Mouse (Mus musculus) midbrain, embryonic 11.5 days (tissue): Measurements from ENCODE around the gene Fam19a4. TPM values are rescaled to one million over a fixed set of nuclear protein-coding genes. Genes with fewer than 3 reads are reported as not detected.

Source experiments
- ATAC-seq: fragments of 200-750 bp; cut with Nextera tagmentation; 2 replicates; pipeline ENCODE4 v1.8.0; 2017; ENCODE audit warnings: moderate TSS enrichment, moderate library complexity; ENCODE audit not compliant: low FRiP score
- DNase-seq: peaks from one replicate; pipeline ENCODE4 v3.0.0; 2015; ENCODE audit warnings: low spot score; ENCODE audit errors: missing footprints
- H3K27ac ChIP-seq: fragments of 300-500 bp; sonication (generic); 2 replicates; pipeline ENCODE4 v1.5.1; 2014; ENCODE audit warnings: low read depth, low read length
- H3K27me3 ChIP-seq: fragments of 300-500 bp; sonication (generic); 2 replicates; pipeline ENCODE4 v1.6.1; 2014; ENCODE audit warnings: mild to moderate bottlenecking, low read length, moderate library complexity, mixed read lengths; ENCODE audit not compliant: control insufficient read depth, insufficient read depth
- H3K36me3 ChIP-seq: fragments of 300-500 bp; sonication (generic); 2 replicates; pipeline ENCODE4 v1.6.1; 2014; ENCODE audit warnings: mild to moderate bottlenecking, low read length, moderate library complexity, mixed read lengths; ENCODE audit not compliant: control insufficient read depth, insufficient read depth
- H3K4me1 ChIP-seq: fragments of 300-500 bp; sonication (generic); 2 replicates; pipeline ENCODE4 v1.6.1; 2014; ENCODE audit warnings: low read length; ENCODE audit not compliant: control insufficient read depth, insufficient read depth
- H3K4me2 ChIP-seq: fragments of 300-500 bp; sonication (generic); 2 replicates; pipeline ENCODE4 v1.6.1; 2014; ENCODE audit warnings: mild to moderate bottlenecking, moderate library complexity
- H3K4me3 ChIP-seq: fragments of 300-500 bp; sonication (generic); 2 replicates; pipeline ENCODE4 v1.5.1; 2014; ENCODE audit warnings: low read depth, low read length
- H3K9ac ChIP-seq: fragments of 300-500 bp; sonication (generic); 2 replicates; pipeline ENCODE4 v1.6.1; 2014; ENCODE audit warnings: low read length
- H3K9me3 ChIP-seq: fragments of 300-500 bp; sonication (generic); 2 replicates; pipeline ENCODE4 v1.6.1; 2016; ENCODE audit warnings: low read length; ENCODE audit not compliant: control insufficient read depth
- WGBS: fragments of 180-500 bp; shearing (Covaris S2); extraction: QIAGEN DNeasy Blood & Tissue Kit; methylation state at CpG from one replicate; pipeline ENCODE4 v1.1.7; 2014; 5-methylcytosine and 5-hydroxymethylcytosine counted together
- polyA plus RNA-seq: library from polyadenylated mRNA; unstranded; fragments of >200 nt; fragmentation: Nextera tagmentation; extraction: Ambion mirVana; gene quantifications from 2 replicates; pipeline ENCODE4 v1.2.1, GENCODE M21; 2014

Fam19a4 gene
- 4.1 and 4.7 TPM in 2 replicates for polyA plus RNA-seq

DNA sequence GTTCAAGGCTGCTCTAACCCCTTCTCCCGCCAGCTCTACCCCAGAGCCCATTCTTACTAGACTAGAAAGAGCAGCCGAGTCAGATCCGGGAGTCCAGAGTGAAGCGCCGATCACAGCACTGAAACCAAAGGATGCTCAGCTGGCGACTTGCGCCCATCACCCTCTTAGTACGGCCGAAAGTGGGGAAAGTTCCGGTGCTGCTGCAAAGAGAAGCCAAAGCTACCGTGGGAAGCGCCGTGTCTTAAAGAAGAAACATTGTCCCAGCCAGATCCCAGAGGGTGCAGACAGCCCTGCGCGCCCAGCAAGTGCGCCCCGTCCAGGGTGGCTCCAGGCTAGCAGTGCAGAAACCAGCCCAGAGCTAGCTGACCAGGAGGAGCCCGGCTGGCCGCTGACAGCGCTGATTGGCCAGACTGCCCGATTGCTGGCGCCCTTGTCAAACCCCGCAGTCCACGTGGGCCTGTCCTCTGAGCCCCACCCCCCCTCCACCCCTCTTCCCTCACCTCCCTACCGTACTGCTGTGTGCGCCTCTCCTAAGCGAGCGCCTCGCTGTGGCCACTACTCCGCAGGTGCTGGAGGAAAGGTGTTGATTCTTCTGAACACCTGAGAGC is at the start of gene Fam19a4:
Fam19a4 (minus strand) TSS at position 340 of the 608 bp plus-strand sequence.
- Histone ChIP-seq H3K9ac (peak within 1 kb of the TSS; percentile 31), H3K9me3 (no peaks in the 10 kb centered on the region), H3K4me1 (peaks cover 11% of the 10 kb centered on the region), H3K27me3 (peaks cover 12% of the 10 kb centered on the region), H3K4me2 (peak within 1 kb of the TSS; percentile 70), H3K27ac (no peak within 1 kb of the TSS), H3K4me3 (peak within 1 kb of the TSS; percentile 39), H3K36me3 (no peaks in the 10 kb centered on the region)
- WGBS: 0% methylated on average over 30 of the region's 30 CpGs
- ATAC-seq: peak; percentile 96
- DNase-seq: peak; percentile 96

DNA sequence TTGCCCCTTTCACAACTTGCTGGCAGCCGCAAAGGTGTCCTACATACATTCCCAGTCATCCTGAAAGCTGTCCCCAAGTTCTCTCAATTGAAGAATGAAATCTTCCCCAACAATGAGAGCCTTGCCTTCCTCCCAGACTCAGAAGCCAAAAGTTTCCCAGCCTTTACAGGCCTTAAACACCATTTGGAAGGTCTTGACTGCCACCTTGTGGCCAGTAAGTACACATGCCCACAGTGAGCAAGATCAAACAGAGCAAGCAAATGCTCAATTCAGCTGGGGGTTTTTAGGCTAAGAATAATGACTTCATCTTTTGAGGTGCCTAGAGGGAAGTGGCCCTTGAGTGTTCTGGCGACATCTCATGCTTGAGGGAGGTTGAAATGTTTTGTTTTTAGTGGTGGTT is 46.6 kb upstream of the Fam19a4 start:
- peak; percentile 95 for DNase-seq

DNA sequence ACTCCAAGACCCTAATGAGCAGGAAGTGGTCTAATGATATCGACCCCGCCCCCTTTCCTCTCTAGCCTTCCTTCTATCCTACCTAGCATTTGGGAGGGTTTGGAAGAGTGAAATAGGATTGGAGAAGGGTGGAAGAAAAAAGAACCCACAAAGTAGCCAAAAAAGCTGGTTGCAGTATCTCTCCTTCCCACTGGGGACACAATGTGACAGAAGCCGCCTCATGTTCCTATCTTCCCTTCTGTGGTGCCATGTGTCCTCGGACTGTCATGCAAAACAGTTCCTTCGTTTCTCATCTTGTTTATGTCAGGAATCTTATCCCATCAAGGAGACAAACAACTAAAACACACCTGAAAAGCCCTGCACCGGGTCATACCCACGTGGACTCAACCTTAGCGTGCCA is 45.9 kb upstream of the Fam19a4 start:
- Histone ChIP-seq H3K36me3 (no peaks in the 10 kb centered on the region), H3K27me3 (no peaks in the 10 kb centered on the region), H3K9me3 (no peaks in the 10 kb centered on the region), H3K27ac (no peak overlapping the region), H3K4me3 (no peak overlapping the region), H3K4me1 (peaks cover 20% of the 10 kb centered on the region), H3K4me2 (no peak overlapping the region), H3K9ac (no peak overlapping the region)
- WGBS: 86% methylated on average over 8 of the region's 8 CpGs
- peak; percentile 84 for DNase-seq
- ATAC-seq: no peak

More for the DNA sequence above, 46.6 kb upstream of the Fam19a4 start:
- Histone ChIP-seq H3K27ac (0 out of 2 replicates have a peak overlapping the region, but pooled peaks have one; percentile 8), H3K27me3 (no peaks in the 10 kb centered on the region), H3K4me1 (peaks cover 14% of the 10 kb centered on the region), H3K36me3 (no peaks in the 10 kb centered on the region), H3K9ac (no peak overlapping the region), H3K4me3 (no peak overlapping the region), H3K4me2 (no peak overlapping the region), H3K9me3 (no peaks in the 10 kb centered on the region)
- WGBS: 19% methylated on average over 2 of the region's 2 CpGs
- peak; percentile 71 for ATAC-seq

DNA sequence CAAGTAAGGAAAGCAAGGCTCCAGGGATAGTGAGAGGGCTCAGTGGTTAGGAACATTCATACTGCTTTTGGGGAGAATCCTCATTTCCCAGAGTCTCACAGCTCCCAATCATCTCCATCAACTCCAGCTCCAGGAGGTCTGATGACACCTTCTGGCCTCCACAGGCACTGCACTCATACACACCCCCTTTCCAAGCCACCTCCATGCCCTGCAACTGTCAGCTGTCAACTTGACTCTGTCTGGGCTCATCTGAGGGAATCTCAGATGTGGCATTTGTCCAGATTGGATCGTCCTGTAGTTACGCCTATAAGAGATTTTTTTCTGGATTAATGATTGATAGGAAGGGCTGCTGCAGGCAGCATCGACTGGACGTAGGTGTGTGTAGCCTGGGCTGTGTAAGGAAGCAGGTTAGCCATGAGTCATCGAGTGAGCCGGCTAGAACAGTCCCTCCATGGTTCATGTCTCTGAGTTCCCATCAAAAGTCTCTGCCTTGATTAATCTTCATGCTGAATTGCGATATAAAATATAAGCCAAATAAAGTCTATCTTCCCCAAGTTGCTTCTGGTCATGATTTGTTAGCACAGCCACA is 44.1 kb upstream of the Fam19a4 start:
- 81% methylated on average over 7 of the region's 7 CpGs for WGBS
- no peak overlapping the region for H3K27ac ChIP-seq
- no peak overlapping the region for H3K4me2 ChIP-seq
- H3K9me3 ChIP-seq: no peaks in the 10 kb centered on the region
- no peak overlapping the region for H3K4me3 ChIP-seq
- no peak overlapping the region for H3K9ac ChIP-seq
- peaks cover 20% of the 10 kb centered on the region for H3K4me1 ChIP-seq
- H3K27me3 ChIP-seq: no peaks in the 10 kb centered on the region
- H3K36me3 ChIP-seq: no peaks in the 10 kb centered on the region
- no peak for ATAC-seq
- no peak for DNase-seq

DNA sequence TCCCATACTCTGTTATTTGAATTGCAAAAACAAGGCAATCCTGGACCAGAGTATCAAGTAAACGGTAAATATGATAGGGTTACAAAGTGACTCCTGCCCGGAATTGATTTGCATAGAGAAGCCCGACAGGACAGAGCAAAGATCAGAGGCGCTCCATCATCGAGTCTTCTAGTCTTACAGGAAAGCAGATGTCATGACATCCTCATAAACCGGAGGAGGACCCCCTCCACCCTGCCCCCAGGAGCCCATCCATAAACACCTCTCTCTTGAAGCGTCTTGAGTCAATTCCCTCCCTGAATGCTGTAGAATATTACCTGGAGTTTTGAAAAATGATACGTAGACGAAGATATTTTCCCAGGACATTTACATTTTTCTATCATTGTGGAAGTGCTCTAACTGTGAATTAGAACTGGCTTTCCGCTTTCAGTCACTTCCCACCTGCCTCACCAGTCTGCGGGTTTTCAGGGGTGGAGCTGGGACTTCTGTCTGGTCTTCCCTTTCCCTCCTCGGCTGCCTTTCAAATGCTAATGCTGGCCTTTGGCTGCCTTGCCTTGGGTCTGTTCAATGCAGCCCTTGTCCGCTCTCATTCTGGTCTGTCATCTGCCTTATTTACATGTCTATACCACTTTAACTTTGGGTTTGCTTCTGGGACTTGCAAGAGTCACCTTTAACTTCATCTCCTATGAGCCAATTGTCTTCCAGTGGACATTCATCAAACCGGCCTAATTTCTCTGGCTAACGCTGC is 41.9 kb upstream of the Fam19a4 start:
- WGBS: 2% methylated on average over 15 of the region's 15 CpGs
- Histone ChIP-seq H3K4me3 (no peak overlapping the region), H3K27me3 (no peaks in the 10 kb centered on the region), H3K27ac (no peak overlapping the region; the same call in 1 of the 2 replicates), H3K4me1 (peaks cover 20% of the 10 kb centered on the region), H3K9me3 (no peaks in the 10 kb centered on the region), H3K36me3 (no peaks in the 10 kb centered on the region), H3K4me2 (peak overlapping the region; percentile 46), H3K9ac (no peak overlapping the region)
- DNase-seq: peak; percentile 93
- peak; percentile 80 for ATAC-seq

DNA sequence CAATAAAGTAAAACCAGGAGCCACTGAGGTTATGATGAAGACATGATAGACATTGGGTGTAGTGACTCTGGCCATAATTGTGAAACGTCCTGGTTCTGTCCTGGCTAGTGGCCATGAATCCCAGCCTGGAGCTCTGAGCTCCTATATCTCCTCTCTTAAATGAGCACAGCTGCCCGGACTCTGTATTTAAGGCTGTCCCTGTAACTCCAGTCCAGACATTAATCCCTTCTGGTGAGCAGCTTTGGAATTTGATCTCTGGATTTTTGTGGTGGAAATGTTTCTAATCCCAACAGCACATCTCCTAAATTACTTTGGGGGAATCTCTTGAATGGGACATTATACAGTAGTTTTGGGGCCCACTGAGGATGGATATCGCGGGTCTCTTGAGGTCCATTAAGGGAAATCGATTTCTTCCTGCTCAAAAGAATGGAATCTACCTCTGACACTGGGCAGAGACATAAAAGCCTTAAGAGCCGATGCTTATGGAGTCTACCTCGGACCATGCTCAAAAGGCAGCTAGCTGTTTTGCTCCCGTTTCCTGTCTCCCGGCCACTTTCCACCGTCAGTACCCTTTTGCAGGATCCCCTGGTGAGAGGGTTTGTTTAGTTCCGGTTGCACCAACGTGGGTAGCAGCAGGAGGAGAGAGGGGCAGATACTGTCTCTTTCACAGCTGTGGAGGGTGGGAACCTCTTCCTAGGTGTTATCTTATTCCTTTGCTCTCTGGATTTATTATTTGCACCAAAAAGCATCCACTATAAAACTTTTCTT is 41.2 kb upstream of the Fam19a4 start:
- H3K4me2 ChIP-seq: peak overlapping the region; percentile 46
- DNase-seq (peak; percentile 86), ATAC-seq (no peak)
- 18% methylated on average over 12 of the region's 12 CpGs for WGBS
- H3K36me3 ChIP-seq: no peaks in the 10 kb centered on the region
- H3K27me3 ChIP-seq: no peaks in the 10 kb centered on the region
- H3K27ac ChIP-seq: no peak overlapping the region; the same call in 1 of the 2 replicates
- no peaks in the 10 kb centered on the region for H3K9me3 ChIP-seq
- H3K4me3 ChIP-seq: no peak overlapping the region
- H3K4me1 ChIP-seq: peaks cover 20% of the 10 kb centered on the region
- H3K9ac ChIP-seq: no peak overlapping the region

DNA sequence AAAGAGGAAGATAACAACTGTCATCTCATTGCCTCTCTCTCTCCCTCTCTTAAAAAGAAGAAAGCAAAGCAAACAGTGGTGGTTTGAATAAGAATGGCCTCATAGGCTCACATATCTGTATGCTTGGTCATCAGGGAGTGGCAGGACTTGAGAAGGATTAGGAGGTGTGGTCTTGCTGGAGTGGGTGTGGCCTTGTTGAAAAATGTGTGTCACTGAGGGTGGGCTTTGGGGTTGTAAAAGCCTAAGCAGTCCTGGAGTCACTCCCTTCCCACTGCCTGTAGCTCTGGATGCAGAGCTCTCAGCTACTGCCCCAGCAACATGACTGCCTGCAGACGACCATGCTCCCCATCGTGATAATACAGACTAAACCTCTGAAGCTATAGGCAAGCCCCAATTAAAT is 22.1 kb upstream of the Fam19a4 start:
- Histone ChIP-seq H3K4me2 (no peak overlapping the region), H3K27ac (no peak overlapping the region), H3K9ac (no peak overlapping the region), H3K4me1 (no peaks in the 10 kb centered on the region), H3K27me3 (no peaks in the 10 kb centered on the region), H3K4me3 (no peak overlapping the region), H3K9me3 (no peaks in the 10 kb centered on the region; the same call in 1 of the 2 replicates), H3K36me3 (no peaks in the 10 kb centered on the region)
- ATAC-seq (no peak), DNase-seq (no peak)
- WGBS: 96% methylated on average over 2 of the region's 2 CpGs

DNA sequence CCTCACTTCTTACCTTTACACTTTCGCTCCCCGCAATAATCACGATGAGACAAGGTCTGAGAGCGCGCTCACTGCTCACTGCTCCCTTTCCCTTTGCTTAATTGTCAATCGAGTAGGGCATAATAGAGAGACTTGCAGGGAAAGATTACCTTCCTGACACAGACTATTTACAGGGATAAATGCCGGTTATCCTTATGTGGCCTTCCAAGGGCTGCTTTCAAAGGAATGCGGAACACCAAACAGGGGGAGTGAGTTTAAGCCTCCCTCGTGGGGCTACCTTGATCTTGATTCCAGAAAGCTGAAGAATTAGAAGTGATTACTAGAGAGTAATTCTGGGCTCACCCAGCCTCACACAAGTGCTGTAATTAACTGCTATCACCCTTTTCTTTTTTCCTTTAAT is 19.8 kb upstream of the Fam19a4 start:
- DNase-seq (no peak), ATAC-seq (no peak)

More for the DNA sequence above, 19.8 kb upstream of the Fam19a4 start:
- Histone ChIP-seq H3K27ac (no peak overlapping the region), H3K4me1 (no peaks in the 10 kb centered on the region), H3K36me3 (no peaks in the 10 kb centered on the region), H3K4me3 (no peak overlapping the region), H3K27me3 (no peaks in the 10 kb centered on the region), H3K4me2 (no peak overlapping the region), H3K9me3 (no peaks in the 10 kb centered on the region), H3K9ac (no peak overlapping the region)
- WGBS: 39% methylated on average over 9 of the region's 9 CpGs
